Mouse (Mus musculus) left cerebral cortex, postnatal 14 days (tissue): ENCODE measurements at regions not wholly inside any gene's neighbourhood (a gene's known extent, or its start where the extent isn't known, plus 50 kb on each side); places are given as distances from the start of the nearest gene placed in this dataset.
A peak's percentile ranks its signal among the peaks of the same experiment; 100 is the strongest.

Experiments used
- DNase-seq, 2 experiments: peaks; one replicate each; pipeline ENCODE4 v3.0.0; 2021 to 2022; ENCODE audit warnings: low spot score in 2 of 2, mixed read lengths in 1 of 2
- intact Hi-C: fragments of 180-260 bp; cut with DNase I; formaldehyde crosslinking; loops from one replicate; pipeline ENCODE4 v1.15.1; 2025

- intact Hi-C loops: no loop called here
- no peak for DNase-seq
Measured at GRCm38 (mm10) chr10:66780335-66781170, 315.4 kb upstream of the Jmjd1c start.

DNA sequence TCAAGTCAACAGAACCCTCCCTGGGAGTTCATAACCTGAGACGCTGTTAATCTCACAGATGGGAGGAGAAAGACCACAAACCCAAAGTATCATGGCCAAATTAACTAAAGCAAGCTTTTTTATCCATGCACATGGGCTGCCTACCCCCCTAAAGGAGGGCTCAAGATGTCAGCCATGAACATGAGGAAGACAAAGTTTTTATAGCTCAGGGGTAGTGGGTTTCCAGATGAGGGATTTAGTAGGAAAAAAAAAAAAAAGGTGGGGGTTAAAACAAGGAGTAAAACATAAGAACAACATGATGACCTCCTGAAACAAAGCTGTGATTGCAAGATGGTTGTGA lies 314.8 kb upstream of the Jmjd1c start:
- intact Hi-C loops: no loop called here
- DNase-seq: no peak

GRCm38 (mm10) chr10:66782025-66782424 lies 313.9 kb upstream of the Jmjd1c start:
- no peak for DNase-seq
- intact Hi-C loops: no loop called here

- no peak for DNase-seq
Measured at GRCm38 (mm10) chr10:66787812-66788211, 308.1 kb upstream of the Jmjd1c start.

GRCm38 (mm10) chr10:66796296-66796695 lies 299.6 kb upstream of the Jmjd1c start:
- intact Hi-C loops: no loop called here
- DNase-seq: no peak

More at GRCm38 (mm10) chr10:66787812-66788211, 308.1 kb upstream of the Jmjd1c start:
- intact Hi-C loops: no loop called here

DNA sequence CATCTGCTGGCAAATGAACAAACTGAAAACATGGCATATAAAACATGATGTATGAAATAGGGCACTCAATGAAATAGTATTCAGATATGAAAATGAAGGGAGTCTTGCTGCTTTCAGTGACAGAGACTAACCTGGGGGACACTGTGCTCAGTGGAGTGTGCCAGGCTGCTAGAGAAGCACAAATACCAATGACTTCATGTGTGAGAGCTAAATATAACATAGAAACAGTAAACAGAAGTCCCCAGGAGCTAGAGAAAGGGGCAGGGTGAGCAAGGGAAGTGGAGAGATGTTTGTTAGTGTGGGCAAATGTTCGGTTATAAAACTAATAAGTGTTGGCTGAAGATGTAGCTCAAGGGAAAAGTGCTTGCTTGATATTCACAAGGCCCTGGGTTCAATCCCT lies 293.2 kb upstream of the Jmjd1c start:
- DNase-seq: no peak
- intact Hi-C loops: no loop called here

DNA sequence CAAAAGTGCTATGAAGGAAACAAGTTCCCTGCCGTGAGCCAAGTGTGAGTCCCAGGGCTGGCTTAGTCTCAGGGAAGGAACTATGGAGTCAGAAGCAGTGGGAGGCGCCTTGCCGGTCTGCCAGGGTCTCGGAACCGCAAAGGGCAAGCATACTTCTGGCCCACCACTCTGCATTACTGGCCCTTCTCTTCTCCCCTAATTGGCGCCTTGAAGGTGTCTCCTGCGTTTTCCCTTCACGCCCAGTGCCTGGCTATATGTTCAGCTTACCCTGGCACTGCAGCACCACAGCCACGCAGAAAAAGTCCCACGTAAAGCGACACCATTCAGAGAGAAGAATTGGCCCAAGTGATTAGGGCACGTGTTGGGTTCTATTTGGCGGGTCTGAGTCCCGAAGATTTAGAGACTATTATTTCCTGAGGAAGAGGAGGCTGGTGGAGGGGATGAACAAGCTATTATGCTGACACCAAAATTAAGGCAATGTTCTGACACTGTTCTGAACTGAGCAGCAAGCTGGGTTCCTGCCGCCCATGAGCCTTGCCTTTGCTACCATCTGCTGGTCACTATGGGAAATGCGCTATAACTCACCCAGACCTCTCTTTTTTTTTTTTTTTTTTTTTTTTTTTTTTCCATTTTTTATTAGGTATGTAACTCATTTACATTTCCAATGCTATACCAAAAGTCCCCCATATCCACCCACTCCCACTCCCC lies 288.5 kb upstream of the Jmjd1c start:
- DNase-seq: peak; percentile 77 to 81
- intact Hi-C loops: no loop called here

GRCm38 (mm10) chr10:66812515-66813260 lies 283.2 kb upstream of the Jmjd1c start:
- no peak for DNase-seq
- intact Hi-C loops: loop anchor here (10.0 kb wide), 1 partner anchor 238 kb away; no protein-coding TSS in a partner anchor

- DNase-seq: no peak
- intact Hi-C loops: loop anchor here (10.0 kb wide), 1 partner anchor 239 kb away; no protein-coding TSS in a partner anchor
Measured at GRCm38 (mm10) chr10:66813850-66814564, 281.9 kb upstream of the Jmjd1c start.

DNA sequence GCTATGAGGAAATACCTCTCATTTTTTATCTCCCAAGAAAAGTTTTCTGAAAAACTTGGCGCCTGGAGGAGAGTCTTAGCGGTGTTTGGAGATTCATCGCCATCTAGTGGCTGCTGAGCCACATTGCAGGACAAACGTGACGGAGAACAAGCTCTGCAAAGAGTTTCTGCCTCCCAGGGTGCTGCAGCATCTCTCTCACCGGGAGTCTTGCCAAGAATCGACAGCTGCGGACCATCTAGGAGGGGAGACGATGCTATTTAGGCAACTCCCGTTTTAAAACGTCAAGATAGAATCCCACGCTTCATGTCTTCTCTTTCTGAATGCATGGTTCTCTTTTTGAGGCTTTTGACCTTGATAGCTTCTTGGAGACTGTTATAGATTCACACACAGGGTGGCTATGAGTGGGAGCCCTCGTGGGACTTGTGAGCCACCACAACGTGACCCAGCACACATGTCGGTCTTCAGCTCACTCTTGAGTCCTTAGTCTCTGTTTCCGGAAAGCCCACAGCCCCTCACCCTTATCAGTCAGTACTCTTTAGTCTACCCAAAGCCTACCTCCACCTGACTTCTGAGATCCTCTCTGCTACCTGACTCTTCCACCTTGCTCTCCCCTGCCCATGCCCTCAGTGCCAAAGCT lies 281.2 kb upstream of the Jmjd1c start:
- peak; percentile 95 to 97 for DNase-seq
- intact Hi-C loops: loop anchor here (10.0 kb wide), 1 partner anchor 240 kb away; no protein-coding TSS in a partner anchor

GRCm38 (mm10) chr10:66815951-66816350 lies 280.0 kb upstream of the Jmjd1c start:
- DNase-seq: no peak
- intact Hi-C loops: loop anchor here (10.0 kb wide), 1 partner anchor 241 kb away; no protein-coding TSS in a partner anchor

- intact Hi-C loops: loop anchor here (10.0 kb wide), 1 partner anchor 242 kb away; no protein-coding TSS in a partner anchor
Measured at GRCm38 (mm10) chr10:66816776-66817175, 279.1 kb upstream of the Jmjd1c start.

GRCm38 (mm10) chr10:66817876-66818275 lies 278.0 kb upstream of the Jmjd1c start:
- DNase-seq: no peak
- intact Hi-C loops: loop anchor here (10.0 kb wide), 1 partner anchor 243 kb away; no protein-coding TSS in a partner anchor

More at GRCm38 (mm10) chr10:66816776-66817175, 279.1 kb upstream of the Jmjd1c start:
- DNase-seq: no peak

DNA sequence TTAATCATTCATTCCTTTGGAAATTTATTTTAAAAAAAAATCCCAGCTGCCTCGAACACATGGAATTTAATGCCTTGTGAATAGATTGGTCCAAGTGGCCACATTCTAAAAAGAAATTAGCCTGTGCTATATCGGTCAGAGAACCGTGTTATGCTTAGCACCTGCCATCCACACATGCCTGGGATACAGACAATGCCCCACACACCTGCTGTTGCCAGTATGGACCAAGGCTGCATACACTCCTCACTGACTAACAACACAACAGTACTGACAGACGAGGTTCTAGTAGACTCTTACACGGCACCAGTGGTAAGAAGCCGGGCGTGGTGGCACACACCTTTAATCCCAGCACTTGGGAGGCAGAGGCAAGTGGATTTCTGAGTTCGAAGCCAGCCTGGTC lies 276.4 kb upstream of the Jmjd1c start:
- no peak for DNase-seq
- intact Hi-C loops: loop anchor here (10.0 kb wide), 1 partner anchor 245 kb away; no protein-coding TSS in a partner anchor

DNA sequence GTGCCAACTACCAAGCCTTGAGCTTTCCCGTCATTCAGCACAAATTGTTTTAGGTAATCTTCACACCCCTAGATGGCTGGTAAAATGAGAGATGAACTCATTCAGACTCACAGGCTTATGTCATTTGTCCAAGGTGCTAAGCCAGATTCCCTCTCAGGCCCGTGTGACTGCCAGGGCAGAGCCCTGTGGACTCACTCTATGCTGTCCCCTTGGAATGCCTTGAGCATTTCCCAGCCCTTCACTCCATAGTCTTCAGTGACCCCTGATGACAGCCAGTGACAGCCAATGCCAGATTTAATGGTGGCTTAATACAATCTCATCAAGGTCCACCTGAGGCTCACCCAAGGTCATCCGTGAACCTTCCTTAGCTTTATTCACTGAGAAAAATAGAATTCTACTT lies 270.2 kb upstream of the Jmjd1c start:
- no peak for DNase-seq
- intact Hi-C loops: no loop called here

DNA sequence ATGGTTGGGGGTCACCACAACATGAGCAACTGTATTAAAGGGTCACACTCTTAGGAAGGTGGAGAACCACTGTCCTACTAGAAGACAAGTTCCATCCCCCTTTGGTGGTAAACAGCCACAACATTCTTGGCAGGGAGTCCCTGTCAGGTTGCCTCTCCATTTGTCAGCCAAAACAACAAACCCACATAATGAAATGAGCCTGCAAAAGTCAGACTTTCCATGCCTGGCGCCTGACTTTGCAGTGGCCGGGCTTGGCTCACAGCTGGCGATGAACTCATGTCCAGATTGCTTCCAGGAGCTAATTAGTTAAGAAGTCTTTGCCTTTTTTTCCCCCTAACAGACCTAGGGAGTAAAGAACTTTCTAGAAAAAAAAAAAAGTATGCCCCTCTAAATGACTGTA lies 269.6 kb upstream of the Jmjd1c start:
- no peak for DNase-seq
- intact Hi-C loops: no loop called here

- DNase-seq: no peak
- intact Hi-C loops: no loop called here
Measured at GRCm38 (mm10) chr10:66834974-66835373, 261.0 kb upstream of the Jmjd1c start.

DNA sequence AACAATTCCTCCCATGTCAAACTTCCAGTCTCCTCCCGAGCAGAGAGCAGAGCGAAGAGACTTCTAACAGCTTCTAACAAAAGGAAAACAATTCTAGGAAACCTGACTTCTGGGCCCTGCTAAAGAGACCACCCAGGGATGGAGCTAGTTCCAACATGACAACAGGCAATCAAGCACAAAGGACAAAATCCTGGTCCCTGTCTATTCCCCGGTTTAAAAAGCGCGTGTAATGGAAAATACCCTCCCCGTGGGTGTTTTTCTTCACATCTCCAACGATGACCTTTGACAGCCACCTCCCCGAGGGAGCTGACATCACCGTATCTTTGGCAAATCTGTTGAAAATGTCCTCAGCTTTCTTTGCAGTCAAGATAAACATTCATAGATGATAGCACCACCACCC lies 256.9 kb upstream of the Jmjd1c start:
- no peak for DNase-seq

GRCm38 (mm10) chr10:66843258-66843657 lies 252.7 kb upstream of the Jmjd1c start:
- intact Hi-C loops: no loop called here
- no peak for DNase-seq

More for the DNA sequence above, 256.9 kb upstream of the Jmjd1c start:
- intact Hi-C loops: no loop called here
